Mouse (Mus musculus): ENCODE measurements at regions not wholly inside any gene's neighbourhood (a gene's known extent, or its start where the extent isn't known, plus 50 kb on each side); places are given as distances from the start of the nearest gene placed in this dataset.

DNA sequence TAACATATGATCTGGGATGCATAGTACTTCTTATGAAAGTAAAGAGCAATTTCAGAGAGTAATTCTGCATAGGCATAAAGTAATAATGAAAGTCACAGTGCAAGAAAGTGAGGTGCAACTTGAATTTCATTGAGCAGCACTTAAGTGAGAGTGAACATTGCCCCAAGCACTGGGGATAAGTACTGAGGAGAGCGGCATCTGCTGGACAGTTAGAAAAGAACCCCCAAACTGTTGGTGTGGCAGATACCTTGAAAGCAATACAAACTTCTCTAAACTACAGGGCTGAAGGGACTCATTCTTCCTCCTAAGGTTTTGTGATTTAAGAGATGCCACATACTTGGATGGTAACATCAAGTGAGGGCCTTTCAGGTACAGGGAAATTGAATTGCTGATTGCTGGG is 56.4 kb upstream of the Olfr1322 start:
- peak; percentile 3 to 7 for DNase-seq

Measured in cerebellum, postnatal 10 days (tissue).